Mouse (Mus musculus) induced T-regulatory cell, adult 2 months (primary cell): ENCODE data around the gene Scg2.

Source experiments
- DNase-seq: peaks from one replicate; pipeline ENCODE4 v3.0.0-alpha.2; 2012; ENCODE audit warnings: low read depth

The Scg2 gene

DNA sequence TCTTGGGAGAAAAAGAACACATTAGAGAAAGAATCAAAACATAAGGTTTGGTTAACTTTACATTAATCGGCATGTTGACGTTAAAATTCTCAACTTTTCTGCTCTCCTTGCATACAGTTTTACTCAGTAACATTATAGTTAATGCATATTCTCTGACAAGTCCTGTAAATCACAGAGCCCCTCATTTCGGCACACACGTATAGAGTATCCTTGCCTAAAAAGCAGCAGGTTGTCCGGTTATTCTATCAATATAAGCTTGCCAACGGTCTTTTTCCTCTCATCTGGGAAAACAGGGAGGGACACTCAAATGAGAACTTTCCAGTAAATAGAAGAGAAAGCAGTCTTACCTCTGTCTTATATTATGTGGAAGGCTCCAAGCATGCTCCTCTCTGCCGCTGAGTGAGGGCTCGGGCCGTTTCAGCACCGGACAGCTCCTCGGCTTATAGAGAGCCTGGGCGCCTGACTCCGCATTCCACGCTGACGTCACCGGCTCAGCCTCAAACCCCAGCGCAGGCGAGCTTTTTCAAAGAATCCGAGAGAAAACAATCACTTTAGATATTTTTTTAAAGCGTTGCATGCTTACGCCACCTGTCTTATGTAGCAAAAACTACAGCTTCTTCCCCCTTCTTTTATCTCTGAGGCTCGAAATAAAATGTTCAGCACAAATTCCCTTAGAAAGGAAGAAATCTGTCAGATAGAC is at the start of gene Scg2:
TSS of gene Scg2 (minus strand) at position 512 of the 700 bp plus-strand sequence.
- peak; percentile 28 for DNase-seq

GRCm38 (mm10) chr1:79485546-79485945 is 45.6 kb upstream of the Scg2 start:
- no peak for DNase-seq

DNA sequence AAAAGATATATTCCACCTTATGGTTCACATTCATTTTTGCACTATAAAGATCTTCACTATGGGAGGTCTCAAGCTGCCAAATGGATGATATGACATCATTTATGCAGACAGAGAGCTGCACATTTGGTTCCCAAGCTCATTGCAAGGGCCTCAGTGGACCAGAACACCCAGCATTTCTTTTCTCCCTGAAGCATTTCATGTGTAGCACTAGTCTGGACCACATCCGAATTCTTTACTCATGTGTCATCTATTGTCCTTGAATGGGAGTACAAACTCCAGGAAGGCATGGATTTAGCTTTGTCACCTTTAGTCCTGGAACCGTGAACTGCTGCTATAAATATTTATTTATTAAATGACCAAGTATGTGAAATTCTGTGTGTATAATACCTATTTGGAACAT is 30.9 kb upstream of the Scg2 start:
- no peak for DNase-seq

DNA sequence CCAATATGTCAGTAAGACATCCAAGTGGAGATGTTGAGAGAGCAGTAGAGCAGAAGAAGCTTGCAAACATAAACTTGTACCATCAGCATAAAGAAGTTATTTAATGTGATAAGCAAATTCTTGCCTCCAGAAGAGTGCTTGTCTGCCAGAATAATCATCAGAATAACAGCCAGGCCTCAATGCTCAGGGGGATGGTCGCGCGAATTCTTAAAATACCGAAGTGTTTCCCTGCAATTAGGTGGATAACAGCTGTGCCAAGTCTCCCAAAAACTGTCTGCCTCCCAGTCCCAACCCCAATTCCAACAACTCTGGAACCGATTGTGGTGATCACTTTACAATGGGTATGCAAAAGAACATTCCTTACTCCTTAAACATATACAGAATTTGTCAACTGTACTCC is 30.0 kb upstream of the Scg2 start:
- DNase-seq: no peak

DNA sequence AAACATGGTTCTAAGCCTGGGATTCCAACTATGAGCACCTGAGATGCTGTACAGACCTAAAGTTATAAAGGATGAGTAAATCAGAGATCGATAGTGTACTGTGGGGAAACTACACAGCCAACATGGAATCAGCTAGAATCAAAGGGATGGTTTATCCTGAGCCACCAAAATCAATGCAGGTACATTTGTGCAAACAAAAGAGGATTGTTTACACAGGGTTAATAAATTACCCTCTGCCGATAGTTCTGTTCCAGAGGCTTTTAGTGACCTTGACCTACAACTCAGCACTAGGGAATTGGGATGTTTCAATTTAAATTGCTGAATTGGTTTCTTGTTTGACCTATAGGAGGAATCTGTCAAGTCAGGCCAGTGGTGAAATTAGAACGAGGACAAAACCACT is 26.7 kb upstream of the Scg2 start:
- no peak for DNase-seq

DNA sequence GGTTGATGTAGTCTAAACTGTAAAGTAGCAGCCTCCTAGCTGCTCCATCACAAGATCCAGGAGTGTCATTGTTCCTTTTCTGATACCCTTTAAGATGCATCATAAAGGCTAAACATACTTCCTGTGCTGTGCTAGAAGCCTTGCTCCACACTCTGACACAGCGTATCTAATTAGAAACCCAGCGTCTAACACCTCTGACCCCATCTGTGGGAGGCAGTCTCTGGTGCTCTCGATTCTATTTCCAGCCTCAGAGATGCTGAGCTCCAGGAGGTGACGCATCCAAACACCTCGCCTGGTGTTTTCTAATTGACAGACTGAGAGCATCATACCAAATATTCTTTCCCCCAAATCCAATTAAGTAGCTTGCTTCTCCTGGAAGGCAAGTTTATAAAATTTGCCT is 18.6 kb upstream of the Scg2 start:
- no peak for DNase-seq

- no peak for DNase-seq
Observed at GRCm38 (mm10) chr1:79454164-79454563, 14.2 kb upstream of the Scg2 start.

GRCm38 (mm10) chr1:79452339-79452738 is 12.4 kb upstream of the Scg2 start:
- no peak for DNase-seq

DNA sequence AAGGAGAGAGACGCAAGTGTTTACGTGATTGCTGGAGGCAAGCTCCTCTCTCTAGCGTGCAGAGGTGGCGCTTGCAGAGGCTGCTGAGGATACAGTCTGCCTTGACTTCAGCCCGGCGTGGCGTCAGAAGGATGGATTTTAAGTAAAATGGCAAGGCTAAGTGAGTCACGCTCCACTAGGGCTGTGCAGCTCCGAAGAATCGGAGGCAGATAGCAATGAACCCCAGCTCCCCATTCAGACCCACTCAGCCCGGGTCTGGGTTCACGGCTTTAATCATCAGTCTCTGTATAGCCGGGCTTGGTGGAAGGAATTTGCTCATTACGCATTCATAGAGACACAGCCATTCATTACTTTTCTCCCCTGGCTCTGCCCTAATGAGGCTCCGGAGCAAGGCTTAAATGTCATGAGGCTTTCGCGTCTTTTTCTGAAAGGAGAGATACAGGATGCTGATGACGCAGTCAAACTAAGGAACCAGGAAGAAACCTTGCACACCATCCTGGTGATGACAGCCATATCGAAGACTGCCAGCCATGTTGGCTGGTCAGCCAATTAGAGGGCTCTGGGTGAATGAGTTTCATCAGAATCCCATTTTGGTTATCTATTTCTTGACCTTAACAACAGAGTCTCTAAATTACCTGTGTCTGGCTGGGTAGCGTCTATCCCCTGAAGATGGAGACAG is 10.6 kb upstream of the Scg2 start:
- no peak for DNase-seq

DNA sequence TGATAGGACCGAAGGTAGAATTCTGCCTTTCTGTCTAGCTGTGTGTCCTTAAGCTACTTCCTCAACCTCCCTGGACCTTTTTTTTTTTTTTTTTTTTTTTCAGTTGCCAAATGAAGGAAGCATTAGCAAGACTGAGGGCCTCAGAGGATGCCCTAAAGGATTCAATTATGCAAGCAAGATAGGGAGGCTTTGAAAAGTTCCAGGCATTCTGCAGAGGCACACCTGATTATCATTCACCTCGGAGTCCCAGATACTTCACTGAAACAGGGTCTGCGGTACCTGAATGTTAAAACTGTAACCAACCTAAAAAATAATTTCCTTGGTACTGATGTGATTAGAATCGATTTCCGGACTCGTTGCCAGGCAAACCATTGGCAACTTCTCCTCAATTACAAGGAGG is 10.0 kb upstream of the Scg2 start:
- DNase-seq: no peak

DNA sequence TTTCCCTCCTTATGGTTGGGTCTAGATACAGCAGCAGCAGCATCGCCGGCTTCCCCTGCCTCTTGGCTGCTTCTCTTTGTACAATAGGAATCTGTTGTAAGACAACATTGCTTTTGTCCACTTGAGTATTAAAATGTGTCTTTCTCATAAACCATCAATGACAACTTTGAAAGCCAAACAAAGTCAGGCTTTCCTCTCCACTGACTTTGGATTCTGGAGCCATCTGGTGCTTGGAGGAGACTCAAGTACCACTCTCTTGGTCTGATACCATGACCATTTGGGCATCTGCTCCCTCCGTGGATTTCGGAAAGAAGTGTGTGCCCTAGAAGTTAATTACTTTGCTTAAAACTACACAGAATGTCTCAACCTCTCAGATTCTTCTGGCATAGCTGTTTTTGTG is 5.7 kb upstream of the Scg2 start:
- no peak for DNase-seq

- no peak for DNase-seq
Observed at GRCm38 (mm10) chr1:79437755-79438154, 2.2 kb downstream of the Scg2 start.

- no peak for DNase-seq
Observed at GRCm38 (mm10) chr1:79436671-79437070, 3.2 kb downstream of the Scg2 start.

GRCm38 (mm10) chr1:79429058-79429457 is 10.9 kb downstream of the Scg2 start:
- no peak for DNase-seq

- DNase-seq: no peak
Observed at GRCm38 (mm10) chr1:79415496-79415895, 24.4 kb downstream of the Scg2 start.

DNA sequence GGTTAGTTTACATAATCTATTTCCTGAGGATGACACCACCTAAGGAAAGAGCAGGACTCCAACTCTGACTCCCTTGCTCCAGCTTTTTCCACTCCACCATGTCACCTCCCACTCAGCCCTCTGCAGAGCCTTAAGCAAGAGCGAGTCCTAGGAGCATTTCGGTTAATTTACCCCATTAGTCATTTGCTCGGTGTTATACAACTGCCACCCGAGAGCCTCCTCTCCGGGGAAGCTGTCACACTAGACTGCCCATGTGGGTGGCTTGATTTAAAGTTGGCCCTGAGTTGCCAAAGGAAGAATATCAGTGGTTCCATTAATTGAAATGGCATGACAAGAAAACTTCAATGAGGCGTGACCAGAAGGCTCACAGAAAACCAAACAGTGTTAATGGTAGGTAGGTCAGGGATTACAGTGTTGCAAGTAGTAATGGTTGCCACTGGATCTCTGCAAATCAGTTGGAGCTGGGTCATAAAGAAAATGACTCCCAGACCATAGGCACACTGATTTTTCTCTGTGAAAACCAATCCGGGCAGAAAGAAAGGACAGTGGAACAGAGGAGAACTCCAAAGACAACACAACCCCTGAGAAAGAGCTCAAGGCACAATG is 33.5 kb downstream of the Scg2 start:
- no peak for DNase-seq

DNA sequence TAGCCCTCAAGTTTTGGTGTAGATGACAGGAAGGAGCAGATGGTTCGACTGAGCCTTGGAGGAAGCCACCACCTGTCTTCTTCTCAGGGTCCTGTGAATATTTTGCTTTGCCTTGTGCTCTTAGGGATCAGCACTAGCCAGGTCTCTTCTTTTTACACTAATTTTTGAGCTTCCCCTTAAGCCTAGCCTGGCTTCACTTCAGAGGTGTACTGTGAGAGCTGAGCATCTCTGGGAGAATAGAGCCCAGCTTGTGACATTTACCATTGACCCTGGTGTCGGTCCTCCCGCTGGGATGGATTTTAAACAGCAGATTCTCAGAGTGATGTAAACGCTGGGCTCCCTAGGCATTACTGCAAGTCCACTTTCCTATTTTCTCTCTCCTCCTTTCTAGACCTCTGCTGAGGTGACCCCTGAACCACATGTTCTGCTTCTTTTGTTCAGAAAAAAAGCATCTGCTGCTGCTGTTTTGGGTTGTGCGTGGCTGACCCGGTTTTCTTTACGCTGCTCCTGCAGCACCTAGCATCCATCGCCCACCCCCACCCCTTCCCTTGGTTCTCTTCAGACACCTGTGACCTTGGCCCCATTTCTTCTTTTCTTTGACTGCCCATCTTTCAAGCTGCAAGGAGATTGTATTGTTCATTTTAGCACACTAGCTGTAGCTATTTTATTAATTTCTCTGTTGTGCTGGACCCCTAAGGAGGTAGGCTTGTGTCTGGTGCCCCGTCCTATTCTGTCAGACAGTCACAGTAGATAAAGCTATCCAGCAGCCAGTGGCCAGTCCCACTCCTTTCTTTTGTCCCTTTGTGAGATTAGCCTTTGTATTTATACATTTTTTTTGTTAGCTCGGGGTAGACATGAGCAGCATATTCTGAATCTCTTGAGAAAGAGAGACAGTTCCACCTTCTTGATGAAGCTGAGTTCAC is 38.6 kb downstream of the Scg2 start:
- no peak for DNase-seq

- DNase-seq: no peak
Observed at GRCm38 (mm10) chr1:79400284-79400683, 39.6 kb downstream of the Scg2 start.
